Mouse (Mus musculus): Measurements from ENCODE around the gene Spata25.

- TF ChIP-seq GATA1 (IDR thresholded peaks at IDR 0.05; ENCODE audit: low read length) (no peak), TAL1 (IDR thresholded peaks at IDR 0.05; ENCODE audit: low read length) (no peak)
Measured at GRCm38 (mm10) chr2:164856309-164857100, 28.2 kb upstream of the Spata25 start.

Measured in erythroblast, embryonic 14.5 days (primary cell).